Mouse (Mus musculus): Measurements from ENCODE around the gene Rab3gap2. TPM values are rescaled to one million over a fixed set of nuclear protein-coding genes. Genes with fewer than 3 reads are reported as not detected.

Gene Rab3gap2
- polyA plus RNA-seq (2017; shearing (Covaris generic)): 10 to 100 TPM; 12.8 to 15.0 TPM

- peak; percentile 75 for ATAC-seq
Measured at GRCm38 (mm10) chr1:185203909-185204661, at the start of gene Rab3gap2. TSS of gene Rab3gap2 (plus strand) at chr1:185204117.

GRCm38 (mm10) chr1:185173641-185174040, 30.3 kb upstream of the Rab3gap2 start:
- no peak for ATAC-seq

- no peak for ATAC-seq
Measured at GRCm38 (mm10) chr1:185177860-185178259, 26.1 kb upstream of the Rab3gap2 start.

GRCm38 (mm10) chr1:185183591-185184330, 20.2 kb upstream of the Rab3gap2 start:
- no peak for ATAC-seq

GRCm38 (mm10) chr1:185185556-185185955, 18.4 kb upstream of the Rab3gap2 start:
- ATAC-seq: no peak

- no peak for ATAC-seq
Measured at GRCm38 (mm10) chr1:185187135-185187785, 16.7 kb upstream of the Rab3gap2 start.

- no peak for ATAC-seq
Measured at GRCm38 (mm10) chr1:185189901-185190300, 14.0 kb upstream of the Rab3gap2 start.

GRCm38 (mm10) chr1:185192087-185192486, 11.8 kb upstream of the Rab3gap2 start:
- ATAC-seq: no peak

GRCm38 (mm10) chr1:185193509-185193908, 10.4 kb upstream of the Rab3gap2 start:
- ATAC-seq: peak; percentile 82

- no peak for ATAC-seq
Measured at GRCm38 (mm10) chr1:185196323-185196722, 7.6 kb upstream of the Rab3gap2 start.

- ATAC-seq: no peak
Measured at GRCm38 (mm10) chr1:185200571-185201395, 3.1 kb upstream of the Rab3gap2 start.

- ATAC-seq: no peak
Measured at GRCm38 (mm10) chr1:185201994-185202393, 1.9 kb upstream of the Rab3gap2 start.

GRCm38 (mm10) chr1:185203196-185203908, 565 bp upstream of the Rab3gap2 start:
- ATAC-seq: peak; percentile 16

GRCm38 (mm10) chr1:185205090-185205489, 1.2 kb downstream of the Rab3gap2 start:
- ATAC-seq: peak; percentile 47

- peak; percentile 34 for ATAC-seq
Measured at GRCm38 (mm10) chr1:185207851-185208595, 4.1 kb downstream of the Rab3gap2 start.

- ATAC-seq: no peak
Measured at GRCm38 (mm10) chr1:185208766-185209165, 4.8 kb downstream of the Rab3gap2 start.

- no peak for ATAC-seq
Measured at GRCm38 (mm10) chr1:185209641-185210176, 5.8 kb downstream of the Rab3gap2 start.

GRCm38 (mm10) chr1:185216360-185216759, 12.4 kb downstream of the Rab3gap2 start:
- ATAC-seq: no peak

GRCm38 (mm10) chr1:185216762-185217161, 12.8 kb downstream of the Rab3gap2 start:
- no peak for ATAC-seq

GRCm38 (mm10) chr1:185217966-185218365, 14.0 kb downstream of the Rab3gap2 start:
- peak; percentile 89 for ATAC-seq

- no peak for ATAC-seq
Measured at GRCm38 (mm10) chr1:185226889-185227288, 23.0 kb downstream of the Rab3gap2 start.
